Mouse (Mus musculus) CD8-positive naive resting alpha-beta T cell, adult 2 months (primary cell): Measurements from ENCODE around the gene Ifitm2.

Source experiments
- DNase-seq, 2 experiments: peaks; one replicate each; pipeline ENCODE4 v3.0.0; 2022; ENCODE audit warnings: low read depth in 2 of 2, low spot score in 2 of 2

Gene Ifitm2

GRCm38 (mm10) chr7:140907697-140908096, 48.1 kb downstream of the Ifitm2 start:
- no peak for DNase-seq

GRCm38 (mm10) chr7:140907131-140907530, 48.7 kb downstream of the Ifitm2 start:
- DNase-seq = no peak

GRCm38 (mm10) chr7:140905642-140906081, 50.1 kb downstream of the Ifitm2 start:
- DNase-seq = no peak
